Mouse (Mus musculus) NIH3T3 (cell line): ENCODE measurements around the gene Slc13a1.
"Not testable (repeated sequence)": the region's sequence is repeated elsewhere in the genome, so short reads cannot be mapped to it uniquely, and the experiment has no call there.

Source experiments
- DNase-seq: peaks from one replicate; pipeline ENCODE4 v3.0.0-alpha.2; 2012; ENCODE audit warnings: low read depth

The Slc13a1 gene

DNA sequence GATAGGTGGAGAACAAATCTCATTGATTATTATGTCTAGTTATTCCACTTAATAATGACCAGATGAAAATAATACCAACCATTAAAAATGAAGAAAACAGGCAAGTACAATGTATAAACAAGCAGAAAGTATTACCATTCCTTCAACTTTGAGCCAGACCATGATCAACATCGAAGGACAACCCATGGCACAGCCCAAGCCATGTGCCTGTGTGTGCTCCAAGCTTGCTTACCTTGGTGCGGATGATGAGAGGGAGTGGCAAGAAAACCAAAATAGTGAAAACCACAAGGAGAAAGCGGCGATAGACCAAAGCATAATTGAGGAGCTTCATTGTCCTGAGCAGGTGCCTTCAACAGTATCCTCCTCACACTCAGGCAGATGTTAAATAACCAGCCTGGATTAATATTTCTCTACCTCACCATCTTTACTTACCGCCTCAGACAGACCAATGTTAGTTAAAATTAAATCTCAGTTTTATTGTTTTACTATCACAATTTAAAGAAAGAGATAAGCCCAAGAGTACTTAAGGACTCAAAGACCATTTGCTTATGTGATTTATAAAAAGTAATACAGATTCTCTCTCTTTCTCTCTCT is at the start of gene Slc13a1:
TSS of gene Slc13a1 (minus strand) at position 359 of the 594 bp plus-strand sequence.
- no peak for DNase-seq

DNA sequence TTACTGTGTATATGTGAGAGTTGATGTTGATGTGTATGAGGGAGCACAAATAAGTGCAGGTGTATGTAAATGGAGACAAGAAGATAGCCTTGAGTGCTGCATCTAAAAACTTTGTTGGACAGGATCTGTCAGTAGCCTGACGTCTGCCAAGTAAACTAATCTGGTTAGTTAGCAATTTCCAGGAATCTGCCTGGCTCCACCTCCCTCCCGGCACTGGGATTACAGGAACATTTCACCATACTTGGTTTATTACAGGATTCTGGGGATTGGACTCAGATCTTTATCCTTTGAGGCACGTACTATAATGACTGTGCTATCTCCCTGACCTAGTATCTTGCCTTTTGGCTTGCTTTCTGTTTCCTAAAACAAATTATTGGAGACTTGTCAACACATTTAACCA is 40.0 kb upstream of the Slc13a1 start:
- no peak for DNase-seq

DNA sequence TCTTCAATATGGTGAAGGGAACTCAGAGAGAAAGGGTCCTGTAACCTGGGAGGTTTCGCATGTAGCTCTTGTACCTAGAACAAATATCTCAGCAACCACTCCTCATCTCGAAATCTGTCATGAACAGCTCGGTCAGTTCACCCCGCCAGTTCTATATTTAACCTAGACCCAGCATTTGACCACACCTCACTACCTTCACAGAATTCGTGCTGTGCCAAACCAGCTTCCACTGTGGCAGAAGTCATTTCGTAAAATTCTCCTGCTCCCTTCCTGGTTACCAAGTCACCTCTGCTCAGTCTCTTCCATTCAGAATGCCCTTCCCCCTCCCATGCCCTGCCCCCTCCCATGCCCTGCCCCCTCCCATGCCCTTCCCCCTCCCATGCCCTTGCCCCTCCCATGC is 34.3 kb upstream of the Slc13a1 start:
- no peak for DNase-seq

DNA sequence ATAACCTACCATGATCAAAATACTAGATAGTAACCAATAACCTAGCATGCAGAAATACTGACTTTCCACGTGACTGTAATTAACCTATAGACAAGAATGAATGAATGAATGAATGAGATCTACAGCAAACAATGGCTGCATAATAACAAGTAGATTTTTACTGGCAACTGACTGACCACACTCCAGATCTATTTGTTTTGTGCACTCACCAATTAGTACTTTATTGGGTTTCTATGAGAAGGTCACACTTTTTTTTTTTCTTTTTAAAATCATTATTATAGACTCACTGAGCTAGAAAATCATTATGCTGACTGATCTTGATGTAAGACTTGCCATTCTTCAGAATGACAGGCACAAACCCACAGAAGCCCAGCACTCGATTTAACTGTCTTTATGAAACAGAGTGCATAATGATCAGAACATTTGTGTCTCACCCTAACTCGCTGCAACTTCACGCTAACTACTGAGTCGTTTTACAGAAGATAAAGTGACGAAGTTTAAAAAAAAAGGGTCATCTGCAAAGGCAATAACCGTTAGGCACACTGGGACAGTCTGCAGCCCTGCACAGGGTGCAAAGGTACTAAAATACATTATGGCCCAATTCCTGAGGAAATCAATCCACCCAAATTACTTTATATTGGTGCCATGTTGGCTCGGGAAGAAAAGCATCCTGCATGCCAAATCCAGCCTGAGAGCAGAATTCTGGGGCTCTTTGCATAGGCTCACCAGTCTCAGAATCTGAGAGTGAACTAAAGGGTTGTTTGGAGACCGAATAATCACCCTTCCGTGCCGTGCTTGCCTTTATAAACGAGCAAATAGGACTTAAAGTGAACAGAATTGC is 33.0 kb upstream of the Slc13a1 start:
- no peak for DNase-seq

DNA sequence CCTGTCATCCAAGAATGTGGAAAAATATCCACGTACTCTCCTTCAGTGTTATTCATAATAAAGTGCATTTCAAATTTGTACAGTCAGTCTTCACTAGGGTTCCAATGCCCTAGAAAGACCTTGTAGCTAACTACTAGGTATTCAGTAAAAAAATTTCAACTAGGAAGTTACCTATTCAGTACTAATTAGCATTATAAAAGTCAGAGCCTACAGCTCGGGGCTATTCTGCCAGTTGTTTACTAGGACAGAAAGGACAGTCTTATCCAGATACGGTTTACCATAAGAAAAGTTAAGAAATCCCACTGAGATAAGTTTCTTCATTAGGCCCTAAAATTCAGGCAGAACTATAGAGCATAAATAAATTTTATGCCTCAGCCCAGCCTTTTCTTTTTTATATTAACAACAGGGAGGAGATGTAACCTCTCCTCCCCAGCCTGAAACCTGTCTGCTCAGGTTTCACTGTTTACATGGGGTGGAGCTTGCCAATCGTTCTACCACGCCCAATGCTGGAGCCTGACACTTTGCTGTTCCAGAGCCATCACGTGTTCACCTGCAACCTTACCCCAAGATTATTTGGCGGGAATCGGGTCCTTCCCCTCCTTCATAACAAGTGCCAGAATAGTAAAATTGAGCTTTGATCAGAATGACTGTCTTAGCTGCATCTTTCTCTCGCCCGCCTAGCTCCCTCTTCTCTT is 29.8 kb upstream of the Slc13a1 start:
- not testable (repeated sequence) for DNase-seq

DNA sequence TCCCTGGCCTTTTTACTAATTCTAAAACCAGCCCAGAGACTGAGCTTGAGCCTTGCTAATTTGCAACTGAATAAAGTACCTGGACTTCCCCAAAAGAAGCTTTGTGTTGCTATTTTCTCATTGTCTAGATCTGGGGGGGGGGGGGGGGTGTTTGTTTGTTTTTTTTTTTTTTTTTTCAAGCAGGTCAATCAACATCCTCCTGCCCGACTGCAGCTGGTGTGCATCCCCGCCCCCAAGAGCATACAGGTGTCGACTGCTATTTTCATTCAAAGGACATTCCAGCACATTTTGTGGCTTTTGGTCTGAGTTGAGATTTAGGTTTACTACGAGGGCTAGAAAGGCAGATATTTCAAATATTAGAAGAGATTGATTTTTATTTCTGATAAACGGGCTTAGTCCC is 28.5 kb upstream of the Slc13a1 start:
- DNase-seq: not testable (repeated sequence)

DNA sequence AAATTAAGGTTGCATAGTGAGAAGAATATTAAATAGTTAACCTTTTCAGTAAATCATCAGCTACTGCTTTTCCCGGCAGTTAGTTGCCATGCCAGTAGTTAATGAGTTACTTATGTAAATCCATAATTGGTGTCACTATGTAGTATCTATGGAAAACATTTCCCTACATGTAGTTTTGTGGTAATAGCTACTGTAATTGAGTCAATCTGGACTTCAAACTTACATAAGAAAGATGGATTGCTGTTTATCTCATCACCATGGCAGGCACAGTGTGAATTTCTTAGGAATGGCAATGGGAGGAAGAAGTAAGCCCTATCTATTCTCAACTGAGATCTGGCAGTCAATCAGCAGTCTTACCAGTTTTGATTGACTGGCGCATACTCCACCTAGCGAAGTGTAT is 15.5 kb upstream of the Slc13a1 start:
- DNase-seq: no peak

DNA sequence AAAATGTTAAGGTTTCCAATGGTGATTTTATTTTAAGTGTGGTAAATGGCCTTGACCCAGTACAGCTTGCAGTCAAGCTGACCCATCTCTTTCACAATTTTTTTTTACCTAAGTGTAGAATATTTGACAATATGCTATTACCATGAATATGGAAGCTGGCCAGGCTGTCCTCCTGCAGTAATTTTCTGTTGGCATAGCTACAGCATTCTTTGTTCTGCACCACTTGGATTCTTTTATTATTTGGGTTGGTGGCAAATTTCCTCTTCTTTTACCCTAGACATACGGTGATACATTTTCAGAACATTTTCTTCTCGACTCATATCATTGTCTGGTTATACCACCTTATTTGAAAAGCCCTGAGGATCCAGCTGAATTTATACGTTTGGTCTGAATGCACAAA is 7.5 kb upstream of the Slc13a1 start:
- no peak for DNase-seq

DNA sequence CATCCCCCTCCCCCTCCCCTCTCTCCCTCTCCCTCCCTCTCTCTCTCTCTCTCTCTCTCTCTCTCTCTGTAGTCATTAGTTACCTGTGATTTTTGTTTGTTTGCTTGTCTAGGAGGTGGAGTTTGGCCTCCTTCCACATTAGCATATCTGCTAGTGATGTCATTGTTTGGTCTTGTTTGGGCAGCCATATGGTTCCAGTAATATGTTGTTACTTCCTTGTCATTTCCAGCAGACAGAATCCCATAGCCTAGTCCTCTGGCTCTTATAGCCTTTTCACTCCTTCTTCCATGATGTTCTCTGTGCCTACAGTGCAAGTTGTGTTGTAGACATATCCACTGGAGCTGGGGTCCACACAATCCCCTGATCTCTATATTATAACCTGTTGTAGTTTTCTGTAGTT is 6.1 kb upstream of the Slc13a1 start:
- DNase-seq: no peak

DNA sequence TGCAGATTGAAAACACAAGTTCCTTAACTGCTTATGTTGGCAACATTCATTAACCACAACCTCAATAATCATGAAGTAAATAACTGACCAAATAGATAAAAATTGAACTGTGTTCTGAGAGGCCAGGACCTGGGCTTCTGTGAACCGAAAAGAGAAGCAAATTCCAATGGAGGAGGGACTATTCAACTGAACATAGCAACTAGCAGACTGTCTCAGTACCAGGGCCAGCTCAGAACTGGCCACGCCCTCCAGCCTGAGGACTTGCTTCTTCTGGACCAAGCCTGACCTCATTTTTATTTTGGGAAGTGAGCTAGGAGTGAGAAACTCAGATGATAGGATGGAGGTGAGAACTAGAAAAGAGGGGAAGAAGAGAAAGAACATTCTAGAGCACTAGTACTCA is 4.8 kb upstream of the Slc13a1 start:
- no peak for DNase-seq

DNA sequence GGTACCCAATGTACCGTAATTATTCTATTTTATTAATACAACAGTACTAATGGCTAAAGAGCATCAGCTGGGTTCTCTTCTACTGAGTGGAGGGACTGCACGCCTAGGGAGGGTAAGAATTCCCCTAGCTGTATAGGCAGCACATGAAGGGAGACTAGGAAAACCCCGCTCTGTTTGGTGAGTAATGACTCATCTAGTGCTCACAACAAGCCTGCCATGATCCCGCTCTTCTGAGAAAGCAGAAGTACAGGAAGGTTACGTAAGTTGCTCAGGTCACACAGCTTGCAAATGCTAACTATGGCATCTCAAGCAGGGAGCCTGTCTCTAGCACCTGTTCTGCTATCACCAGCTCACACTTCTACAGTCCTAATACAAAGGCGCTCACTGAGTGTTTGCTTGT is 1.1 kb downstream of the Slc13a1 start:
- DNase-seq: no peak

DNA sequence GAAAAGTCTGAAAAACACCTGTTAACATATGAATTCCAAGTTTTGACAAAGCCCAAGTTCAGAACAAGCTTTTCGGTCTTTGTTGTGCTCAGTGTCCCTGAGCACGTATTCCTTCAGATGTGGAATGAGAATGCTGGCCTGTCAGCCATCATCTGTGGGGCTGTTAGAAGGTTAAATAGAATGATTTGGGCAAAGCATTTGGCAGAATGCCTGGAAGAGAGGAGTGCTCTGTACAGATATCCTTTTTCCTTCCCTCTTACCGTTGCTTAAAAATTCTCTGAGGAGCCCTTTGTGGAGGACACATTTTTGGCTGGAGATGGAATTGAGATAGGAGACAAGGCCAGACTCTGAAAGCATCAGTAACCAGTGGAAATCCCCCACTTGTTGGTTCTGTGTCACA is 2.6 kb downstream of the Slc13a1 start:
- DNase-seq: no peak

DNA sequence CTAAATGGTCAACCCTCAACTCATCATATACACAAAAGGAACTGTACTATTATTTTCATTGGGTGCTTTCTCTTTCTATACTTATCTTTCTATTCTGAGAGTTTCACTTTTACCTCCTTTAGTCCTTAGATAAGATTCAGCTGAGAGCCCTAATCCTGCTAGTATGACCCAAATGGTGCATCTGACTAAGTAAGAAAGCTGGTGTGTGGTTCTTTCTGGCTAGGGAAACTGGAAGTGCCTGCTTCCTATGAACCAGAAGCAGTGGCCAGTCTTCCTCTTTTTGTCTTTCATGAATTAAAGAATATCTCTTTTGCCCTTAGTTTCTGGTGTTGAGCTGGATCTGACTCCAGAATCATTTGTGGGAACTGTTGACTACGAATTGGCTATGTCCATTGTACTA is 8.1 kb downstream of the Slc13a1 start:
- DNase-seq: no peak

DNA sequence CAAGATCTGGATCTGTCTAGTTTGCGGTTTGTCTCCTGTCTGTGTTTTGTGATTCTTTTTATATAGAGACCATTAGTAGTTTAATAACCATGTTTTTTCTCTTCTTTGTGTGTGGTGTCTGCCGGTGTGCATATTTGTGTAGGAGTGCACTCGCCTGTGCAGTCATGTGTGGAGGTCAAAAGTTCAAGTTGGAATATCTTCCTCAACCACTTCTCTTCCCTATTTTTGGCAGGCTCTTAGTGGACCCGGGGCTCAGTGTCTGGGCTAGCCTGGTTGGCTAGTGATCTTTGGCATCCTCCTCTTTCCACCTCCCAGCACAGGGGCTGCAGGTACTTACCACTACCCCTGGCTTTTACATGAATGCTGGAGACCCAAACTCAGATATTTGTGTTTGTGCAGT is 13.0 kb downstream of the Slc13a1 start:
- no peak for DNase-seq

DNA sequence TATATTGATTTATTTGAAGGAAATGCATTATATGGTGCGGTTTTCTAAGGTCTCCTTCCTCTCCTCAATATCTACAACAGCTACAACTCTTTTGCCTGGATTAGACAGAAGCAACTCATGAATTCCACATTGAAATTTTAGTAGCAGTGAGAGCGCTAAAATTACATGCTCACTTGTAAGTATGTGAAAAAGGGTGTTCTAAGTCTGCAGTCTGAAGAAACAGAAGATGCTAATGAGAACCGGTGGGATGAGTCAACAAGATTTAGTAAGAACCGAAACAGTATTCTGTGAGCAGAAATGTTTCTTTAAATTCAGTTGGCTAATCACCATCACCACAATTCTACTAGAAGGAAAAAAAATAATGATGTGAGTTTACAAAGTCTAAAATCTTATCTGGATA is 34.9 kb downstream of the Slc13a1 start:
- no peak for DNase-seq

DNA sequence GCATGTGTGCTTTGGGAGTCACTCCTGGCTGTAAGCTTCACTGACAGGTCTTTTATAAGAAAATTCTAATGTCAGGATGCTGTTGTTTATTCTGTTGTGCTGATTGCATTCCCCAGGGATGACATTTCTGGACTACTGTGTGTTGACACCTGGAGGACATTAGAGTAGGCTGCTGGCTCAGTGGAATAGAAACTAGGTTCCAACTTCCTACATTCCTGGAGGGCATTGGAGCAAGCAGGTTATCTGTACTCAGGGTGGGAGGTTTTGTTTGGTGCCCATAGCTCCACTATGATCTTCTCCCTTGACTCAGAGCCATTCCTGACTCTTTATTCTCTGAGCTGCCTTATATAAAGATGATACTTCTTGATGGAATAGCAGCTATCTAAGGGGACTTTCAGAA is 45.3 kb downstream of the Slc13a1 start:
- no peak for DNase-seq

DNA sequence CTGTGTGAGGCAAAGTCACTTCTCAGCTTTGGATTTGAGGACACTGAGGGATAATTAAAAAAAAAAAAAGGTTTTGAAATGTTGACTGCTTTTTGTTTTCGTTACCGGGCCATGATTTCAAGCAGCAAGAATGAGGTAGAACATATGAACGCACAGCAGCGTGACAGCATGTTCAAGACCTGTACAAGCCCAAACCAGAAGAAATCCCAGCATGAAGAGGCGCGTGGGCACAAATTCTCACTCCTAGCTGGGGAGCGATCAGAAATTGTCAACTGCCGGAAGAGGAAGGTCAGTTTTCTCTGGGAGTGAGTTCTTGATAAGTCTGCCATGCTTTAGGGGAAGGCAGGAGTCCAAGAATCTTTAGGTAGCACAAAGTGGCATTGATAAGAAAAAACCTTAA is 56.3 kb downstream of the Slc13a1 start:
- DNase-seq: no peak

DNA sequence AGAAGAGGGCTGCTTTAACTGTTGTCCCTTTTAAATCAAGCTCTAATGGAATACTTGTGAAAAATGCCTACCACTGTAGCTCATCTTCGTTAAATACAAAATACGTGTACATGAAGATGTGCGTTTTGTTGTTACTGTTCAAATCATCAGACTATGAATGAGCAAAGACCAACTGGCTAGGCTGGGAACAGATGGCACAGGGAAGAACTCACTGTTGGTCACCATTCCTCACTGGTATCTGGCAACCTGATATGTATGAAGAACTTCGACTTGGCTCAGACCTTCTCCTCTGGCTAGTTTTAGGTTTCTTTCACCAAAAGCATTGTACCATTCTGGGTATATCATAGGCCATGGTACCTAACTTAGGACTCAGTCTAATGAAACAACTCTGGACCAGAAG is 59.4 kb downstream of the Slc13a1 start:
- no peak for DNase-seq

DNA sequence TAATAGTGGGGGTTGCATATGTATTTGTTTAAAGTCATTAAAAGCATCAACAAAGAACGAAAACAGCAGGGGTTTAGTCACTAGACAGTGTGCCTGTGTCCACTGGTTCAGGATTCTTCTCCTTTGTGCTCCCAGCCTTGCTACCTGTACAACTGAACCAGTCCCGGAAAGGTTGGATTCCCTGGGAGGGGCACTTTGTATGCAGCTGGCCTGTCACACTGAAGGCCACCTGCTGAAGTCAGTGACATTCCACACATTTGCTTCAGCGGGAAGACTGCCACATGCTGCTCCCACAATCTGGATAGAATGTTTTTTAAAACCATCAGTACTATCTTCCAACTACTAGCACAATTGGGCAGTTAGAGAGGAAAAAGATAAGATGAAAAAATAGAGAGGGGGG is 61.7 kb downstream of the Slc13a1 start:
- DNase-seq: no peak

DNA sequence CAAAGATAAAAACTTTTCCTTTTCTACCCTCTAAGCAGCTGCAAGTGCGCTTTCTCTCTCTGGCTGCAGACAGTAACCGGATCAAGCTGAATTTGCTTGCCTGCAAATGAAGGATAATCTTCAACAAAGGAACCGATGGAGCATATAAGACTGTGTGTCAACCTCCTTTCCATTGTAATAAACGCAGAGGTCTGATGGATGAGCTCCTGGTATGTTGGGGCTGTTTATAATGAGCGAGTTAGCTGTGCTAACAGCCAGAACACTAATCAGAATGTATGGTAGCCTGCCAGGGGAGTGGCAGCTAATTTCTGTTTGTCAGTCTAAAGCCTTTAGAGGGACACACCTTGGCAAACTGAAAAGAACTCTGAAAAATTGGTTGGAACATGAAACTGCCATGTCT is 62.2 kb downstream of the Slc13a1 start:
- no peak for DNase-seq

DNA sequence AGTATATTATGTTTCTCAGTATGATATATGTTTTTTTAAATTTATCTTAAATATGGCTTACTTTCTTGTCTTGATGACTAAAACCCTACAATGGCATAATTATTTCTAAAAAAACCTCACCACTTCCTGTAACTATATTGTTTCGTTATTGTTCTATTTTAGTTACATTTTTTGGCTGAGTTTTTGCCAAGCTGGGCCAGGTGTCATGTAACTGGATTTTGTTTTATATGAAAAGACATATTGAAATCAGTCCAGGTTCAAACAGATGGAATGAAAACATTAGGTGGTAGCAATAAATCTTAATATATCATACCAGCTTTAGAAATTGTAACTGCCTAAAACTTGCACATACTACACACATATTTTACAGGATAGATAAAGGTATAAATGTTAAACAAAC is 66.6 kb downstream of the Slc13a1 start:
- no peak for DNase-seq

DNA sequence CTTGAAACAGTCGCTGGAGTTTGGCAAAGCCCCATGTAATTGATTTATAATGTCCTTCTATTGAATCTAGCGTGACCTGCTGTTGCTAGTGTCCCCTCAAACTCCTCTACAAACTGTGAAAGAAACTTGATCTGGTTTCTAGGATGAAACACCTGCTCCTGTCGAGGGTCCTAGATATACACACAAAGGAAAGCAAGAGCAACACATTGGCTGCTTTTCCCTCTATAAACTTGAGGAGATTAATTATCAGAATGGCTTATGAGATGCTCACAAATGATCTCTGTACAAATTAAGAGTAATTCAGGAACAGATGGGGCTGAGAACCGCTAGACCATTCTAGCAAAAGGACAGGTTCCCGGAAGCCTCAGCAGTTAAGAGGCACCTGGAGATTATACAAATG is 67.2 kb downstream of the Slc13a1 start:
- no peak for DNase-seq

DNA sequence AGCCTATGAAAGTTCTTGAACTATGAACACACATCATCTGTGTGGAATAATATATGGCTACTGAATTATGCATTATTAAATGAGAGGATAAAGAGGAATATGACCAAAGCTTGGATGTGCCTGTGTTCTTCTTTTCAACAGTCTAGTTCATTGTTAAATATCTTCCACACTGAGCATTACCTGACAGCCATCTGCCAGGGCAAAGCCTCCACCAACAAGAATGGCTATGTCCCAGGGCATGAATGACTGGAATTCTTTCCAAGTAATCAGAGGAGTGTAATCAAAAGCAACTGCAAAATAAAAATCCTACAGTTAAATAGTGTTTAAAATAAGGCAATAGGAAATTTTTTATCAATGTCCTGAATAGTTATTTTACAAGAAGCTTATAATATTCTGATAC is 70.5 kb downstream of the Slc13a1 start:
- DNase-seq: no peak
